Mouse (Mus musculus) ES-Bruce4 (cell line): Measurements from ENCODE around the gene Catsper3. TPM values are rescaled to one million over a fixed set of nuclear protein-coding genes. Genes with fewer than 3 reads are reported as not detected.

Source experiments
- H3K27ac ChIP-seq: 2 replicates; pipeline ENCODE4 v1.5.1; 2012; ENCODE audit warnings: low read length, inconsistent platforms; ENCODE audit not compliant: insufficient read depth
- H3K27me3 ChIP-seq: 2 replicates; pipeline ENCODE4 v1.6.1; 2012; ENCODE audit warnings: mild to moderate bottlenecking, low read length, inconsistent platforms; ENCODE audit not compliant: control insufficient read depth, poor library complexity, insufficient read depth, severe bottlenecking
- H3K36me3 ChIP-seq: 2 replicates; pipeline ENCODE4 v1.6.1; 2012; ENCODE audit warnings: inconsistent platforms, mild to moderate bottlenecking, low read length, moderate library complexity; ENCODE audit not compliant: control insufficient read depth, poor library complexity, insufficient read depth, severe bottlenecking
- H3K4me1 ChIP-seq: one replicate; pipeline ENCODE4 v1.8.1; 2011; ENCODE audit warnings: low read length; ENCODE audit not compliant: control insufficient read depth, insufficient read depth
- H3K4me3 ChIP-seq: 2 replicates; pipeline ENCODE4 v1.5.1; 2011; ENCODE audit warnings: low read depth, mild to moderate bottlenecking, low read length
- H3K9ac ChIP-seq: 2 replicates; pipeline ENCODE4 v1.6.1; 2012; ENCODE audit warnings: low read depth, mild to moderate bottlenecking, inconsistent platforms; ENCODE audit not compliant: poor library complexity, severe bottlenecking
- H3K9me3 ChIP-seq: replicated peaks from 2 replicates; pipeline ENCODE4 v1.6.1; 2012; ENCODE audit warnings: mild to moderate bottlenecking, low read length, inconsistent platforms; ENCODE audit not compliant: control insufficient read depth, poor library complexity, insufficient read depth, severe bottlenecking
- CTCF ChIP-seq: IDR thresholded peaks from one replicate; pipeline ENCODE4 v1.8.1; 2011; ENCODE audit warnings: low read depth, low read length
- EP300 ChIP-seq: IDR thresholded peaks from 2 replicates; pipeline ENCODE4 v1.6.1; 2011; ENCODE audit warnings: low read depth, low read length; ENCODE audit not compliant: insufficient read depth
- POLR2A ChIP-seq: IDR thresholded peaks from one replicate; pipeline ENCODE4 v1.8.1; 2011; ENCODE audit warnings: low read length; ENCODE audit not compliant: insufficient read depth
- polyA plus RNA-seq: library from polyadenylated mRNA; stranded (reverse); fragments of >200 nt; gene quantifications from 2 replicates; pipeline ENCODE4 v1.2.4, GENCODE M21; 2011; ENCODE audit warnings: low read depth; ENCODE audit not compliant: missing spikeins, insufficient read depth, insufficient read length

The Catsper3 gene
- polyA plus RNA-seq, 1 experiment, result 0.61 TPM

DNA sequence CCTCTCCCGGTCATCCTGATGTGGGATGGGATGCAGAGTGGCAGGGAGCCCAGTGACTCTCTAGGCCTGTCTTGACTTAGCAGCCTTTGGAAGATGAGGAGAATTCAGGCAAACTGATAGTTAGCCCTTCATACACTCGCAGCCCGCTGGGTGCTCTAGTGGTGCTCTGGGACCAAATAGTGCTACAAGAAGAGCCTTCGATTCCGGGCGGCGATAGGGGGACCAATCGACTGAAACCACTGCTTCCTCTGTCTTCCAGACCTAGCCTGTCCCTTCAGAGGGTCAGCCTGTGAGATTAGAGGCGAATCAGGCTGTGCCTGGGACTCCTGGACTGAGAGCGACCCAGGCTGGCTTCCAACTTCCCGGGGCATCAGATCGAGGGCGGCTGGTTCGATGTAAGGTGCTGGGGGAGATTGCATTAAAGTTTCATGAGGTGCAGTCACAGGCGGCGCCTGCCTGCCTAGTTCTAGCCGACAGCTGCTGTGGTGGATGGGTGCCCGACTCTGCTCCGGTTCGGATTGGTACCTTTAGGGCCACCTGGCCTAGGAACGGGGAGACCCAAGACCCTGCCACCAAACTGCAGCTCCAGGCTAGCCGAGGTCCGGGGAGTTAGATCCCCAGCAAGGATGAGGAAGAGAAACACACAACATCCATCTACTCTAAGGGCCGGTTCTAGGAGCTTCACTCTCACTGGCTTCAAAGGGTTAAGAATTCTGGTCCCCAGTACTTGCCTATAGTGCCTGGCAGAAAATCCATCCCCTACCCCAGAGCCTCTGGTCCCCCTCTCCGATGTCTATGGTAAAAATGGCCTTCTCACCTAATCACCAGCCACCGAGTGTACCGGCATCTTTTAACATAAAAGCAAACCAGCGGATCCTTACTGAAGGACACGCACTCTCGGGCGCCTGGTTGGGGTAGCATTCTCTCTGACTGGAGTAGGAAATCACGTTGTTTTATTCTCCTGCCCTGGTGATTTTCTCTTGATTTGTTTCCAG lies 52.7 kb downstream of the Catsper3 start:
- H3K27ac ChIP-seq, result no peak overlapping the region
- no peaks in the 10 kb centered on the region for H3K4me1 ChIP-seq
- H3K9me3 ChIP-seq, result no peaks in the 10 kb centered on the region
- peaks cover 41% of the 10 kb centered on the region for H3K27me3 ChIP-seq
- no peaks in the 10 kb centered on the region for H3K36me3 ChIP-seq
- no peak for TF ChIP-seq CTCF
- TF ChIP-seq EP300, result no peak
- TF ChIP-seq POLR2A, result no peak
- no peak overlapping the region for H3K9ac ChIP-seq
- no peak overlapping the region for H3K4me3 ChIP-seq

GRCm38 (mm10) chr13:55840223-55840622 lies 55.9 kb downstream of the Catsper3 start:
- H3K4me3 ChIP-seq, result no peak overlapping the region
- no peak overlapping the region for H3K9ac ChIP-seq
- no peak for TF ChIP-seq EP300
- no peak for TF ChIP-seq CTCF
- no peak for TF ChIP-seq POLR2A
- H3K9me3 ChIP-seq, result peaks cover 4% of the 10 kb centered on the region; the same call in 1 of the 2 replicates
- no peaks in the 10 kb centered on the region for H3K4me1 ChIP-seq
- no peak overlapping the region for H3K27ac ChIP-seq
- peaks cover 16% of the 10 kb centered on the region for H3K27me3 ChIP-seq
- H3K36me3 ChIP-seq, result no peaks in the 10 kb centered on the region

GRCm38 (mm10) chr13:55843700-55844099 lies 59.3 kb downstream of the Catsper3 start:
- no peak overlapping the region for H3K4me3 ChIP-seq

GRCm38 (mm10) chr13:55847805-55848204 lies 63.4 kb downstream of the Catsper3 start:
- Histone ChIP-seq H3K36me3 (no peaks in the 10 kb centered on the region), H3K4me1 (no peaks in the 10 kb centered on the region), H3K9me3 (peaks cover 4% of the 10 kb centered on the region; the same call in 1 of the 2 replicates), H3K27ac (no peak overlapping the region), H3K27me3 (no peaks in the 10 kb centered on the region), H3K9ac (no peak overlapping the region), H3K4me3 (no peak overlapping the region)
- TF ChIP-seq POLR2A (no peak), CTCF (no peak), EP300 (no peak)

More at GRCm38 (mm10) chr13:55843700-55844099, 59.3 kb downstream of the Catsper3 start:
- Histone ChIP-seq H3K9ac (no peak overlapping the region), H3K9me3 (peaks cover 4% of the 10 kb centered on the region; the same call in 1 of the 2 replicates), H3K36me3 (no peaks in the 10 kb centered on the region), H3K27ac (no peak overlapping the region), H3K27me3 (no peaks in the 10 kb centered on the region), H3K4me1 (no peaks in the 10 kb centered on the region)
- TF ChIP-seq CTCF (peak; percentile 40), POLR2A (no peak), EP300 (no peak)

DNA sequence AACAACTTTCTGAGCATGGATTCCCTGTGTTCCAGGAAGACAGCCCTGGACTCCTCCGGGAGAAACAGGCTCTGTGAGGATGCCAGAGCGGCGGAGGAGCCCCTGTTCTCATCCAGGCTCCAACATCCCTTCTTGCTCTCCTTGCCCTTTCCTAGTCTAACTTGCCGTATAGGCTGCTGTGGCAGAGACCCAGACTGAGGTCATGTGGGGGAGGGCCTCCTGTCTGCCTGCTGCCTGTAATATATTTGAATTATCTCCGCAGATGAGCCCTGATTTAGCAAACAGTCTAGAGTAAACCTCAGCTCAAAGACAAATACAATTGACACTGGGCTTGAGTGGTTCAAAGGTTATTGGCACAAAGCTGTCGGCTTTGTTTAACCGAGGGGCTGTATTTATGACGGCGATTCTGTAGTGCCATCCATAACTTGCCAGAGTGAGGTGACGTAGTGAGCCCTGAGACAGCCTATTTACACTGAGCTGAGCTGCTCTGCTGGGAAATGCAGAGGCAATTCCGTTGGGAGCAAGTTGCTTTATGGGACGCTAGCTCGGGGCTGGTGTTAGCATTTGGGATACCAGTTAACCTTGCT lies 64.3 kb downstream of the Catsper3 start:
- H3K9ac ChIP-seq, result no peak overlapping the region
- no peaks in the 10 kb centered on the region for H3K36me3 ChIP-seq
- no peaks in the 10 kb centered on the region for H3K4me1 ChIP-seq
- peaks cover 2% of the 10 kb centered on the region; the same call in 1 of the 2 replicates for H3K9me3 ChIP-seq
- TF ChIP-seq EP300 (no peak), POLR2A (no peak), CTCF (no peak)
- H3K27me3 ChIP-seq, result no peaks in the 10 kb centered on the region
- H3K27ac ChIP-seq, result no peak overlapping the region
- no peak overlapping the region for H3K4me3 ChIP-seq
